Comparison of ENCODE assay signal across 9 mouse cellular contexts in genomic region chr5:28859604-28860371, GRCm38 (mm10).
DNase-seq lines count a peak whose midpoint lies in the region; ATAC-seq and TF ChIP-seq lines count a peak whose summit lies in the region.
"Had no signal": no experiment of that assay in that cellular context is flagged by ENCODE, and none has a peak within 500 bp of the region (broad histone marks: within the 10 kb centered on the region; RNA-seq: fewer than 3 reads in every experiment).

No protein-coding gene starts in this region.

- H3K9me3 ChIP-seq in forebrain, embryonic 15.5 days = no peaks in the 10 kb centered on the region
- H3K9me3 ChIP-seq in neural tube, embryonic 12.5 days = no peaks in the 10 kb centered on the region
- H3K9me3 ChIP-seq: embryonic facial prominence, embryonic 15.5 days had no signal

- TF ChIP-seq CTCF in cortical plate, adult 2 months (IDR thresholded peaks at IDR 0.05; ENCODE audit: extremely low read depth, insufficient read depth, low read length) = no peak
- TF ChIP-seq CTCF in heart, adult 2 months (IDR thresholded peaks at IDR 0.05) = no peak

- H3K4me2 ChIP-seq in forebrain, embryonic 15.5 days (replicated peaks) = no peak overlapping the region
- H3K4me2 ChIP-seq in neural tube, embryonic 12.5 days (replicated peaks) = no peak overlapping the region
- H3K4me2 ChIP-seq: embryonic facial prominence, embryonic 15.5 days had no signal

- DNase-seq in layer of hippocampus, postnatal 25 days (ENCODE audit: extremely low spot score in 1 of 2, low spot score in 1 of 2) = peak; percentile 29 to 54
- no peak for DNase-seq in thymus, postnatal 25 days
- no peak for DNase-seq in natural killer cell, adult 2 months (ENCODE audit: low spot score in 2 of 2)
- DNase-seq in heart, adult 2 months = no peak
- no peak for DNase-seq in gastrocnemius, adult 18-20 months (ENCODE audit: low spot score)

- H3K27me3 ChIP-seq in forebrain, embryonic 15.5 days = no peaks in the 10 kb centered on the region
- H3K27me3 ChIP-seq in neural tube, embryonic 12.5 days (replicated peaks) = no peaks in the 10 kb centered on the region
- no peaks in the 10 kb centered on the region for H3K27me3 ChIP-seq in heart, adult 2 months (ENCODE audit: control insufficient read depth, insufficient read depth, low read length)
- H3K27me3 ChIP-seq: embryonic facial prominence, embryonic 15.5 days had no signal

- no peak overlapping the region for H3K4me3 ChIP-seq in cortical plate, adult 2 months (ENCODE audit: insufficient read depth, low read length)
- no peak overlapping the region for H3K4me3 ChIP-seq in forebrain, embryonic 15.5 days
- no peak overlapping the region for H3K4me3 ChIP-seq in neural tube, embryonic 12.5 days
- H3K4me3 ChIP-seq in heart, adult 2 months = no peak overlapping the region
- H3K4me3 ChIP-seq: embryonic facial prominence, embryonic 15.5 days had no signal

- ATAC-seq in forebrain, embryonic 15.5 days (replicated peaks) = peak; percentile 86
- ATAC-seq in neural tube, embryonic 12.5 days (ENCODE audit: low FRiP score, low read depth) = peak; percentile 53; the same call in 1 of the 2 replicates

- TF ChIP-seq POLR2A in cortical plate, adult 2 months (IDR thresholded peaks at IDR 0.05; ENCODE audit: extremely low read depth, insufficient read depth, low read length) = no peak
- no peak for TF ChIP-seq POLR2A in heart, adult 2 months (IDR thresholded peaks at IDR 0.05; ENCODE audit: insufficient read depth, low read depth, low read length)

- intact Hi-C loops in heart, adult 2 months (cut with DNase I) = no loop called here

- no peaks in the 10 kb centered on the region for H3K36me3 ChIP-seq in forebrain, embryonic 15.5 days
- H3K36me3 ChIP-seq in neural tube, embryonic 12.5 days = no peaks in the 10 kb centered on the region
- no peaks in the 10 kb centered on the region for H3K36me3 ChIP-seq in heart, adult 2 months (ENCODE audit: control insufficient read depth, insufficient read depth, low read length)
- H3K36me3 ChIP-seq: embryonic facial prominence, embryonic 15.5 days had no signal

- H3K4me1 ChIP-seq in cortical plate, adult 2 months (ENCODE audit: control insufficient read depth, insufficient read depth, low read length) = peaks cover 14% of the 10 kb centered on the region
- H3K4me1 ChIP-seq in forebrain, embryonic 15.5 days = peaks cover 22% of the 10 kb centered on the region
- peaks cover 4% of the 10 kb centered on the region; the same call in 1 of the 2 replicates for H3K4me1 ChIP-seq in neural tube, embryonic 12.5 days
- no peaks in the 10 kb centered on the region for H3K4me1 ChIP-seq in heart, adult 2 months (ENCODE audit: control insufficient read depth, insufficient read depth, low read length)
- H3K4me1 ChIP-seq: embryonic facial prominence, embryonic 15.5 days had no signal

- 39% methylated on average over 9 of the region's 9 CpGs for WGBS in forebrain, embryonic 15.5 days
- WGBS in neural tube, embryonic 12.5 days = 61% methylated on average over 9 of the region's 9 CpGs
- WGBS in heart, adult 2 months = 69% methylated on average over 9 of the region's 9 CpGs

- no peak overlapping the region for H3K9ac ChIP-seq in forebrain, embryonic 15.5 days (replicated peaks)
- no peak overlapping the region for H3K9ac ChIP-seq in neural tube, embryonic 12.5 days
- H3K9ac ChIP-seq in heart, adult 2 months (ENCODE audit: low read depth, low read length) = no peak overlapping the region
- H3K9ac ChIP-seq: embryonic facial prominence, embryonic 15.5 days had no signal

- no peaks in the 10 kb centered on the region for H3K79me2 ChIP-seq in heart, adult 2 months (replicated peaks; ENCODE audit: control insufficient read depth, insufficient read depth, low read length)

- no peak for TF ChIP-seq EP300 in heart, adult 2 months (IDR thresholded peaks at IDR 0.05; ENCODE audit: insufficient read depth, low read depth, low read length)

- H3K27ac ChIP-seq in cortical plate, adult 2 months (ENCODE audit: insufficient read depth, low read length) = peak overlapping the region; percentile 6; the same call in 1 of the 2 replicates
- peak overlapping the region; percentile 66 for H3K27ac ChIP-seq in forebrain, embryonic 15.5 days (replicated peaks)
- no peak overlapping the region for H3K27ac ChIP-seq in neural tube, embryonic 12.5 days
- no peak overlapping the region for H3K27ac ChIP-seq in heart, adult 2 months
- H3K27ac ChIP-seq: embryonic facial prominence, embryonic 15.5 days had no signal

Comparison
In these comparisons a context has a peak if more than half of its experiments do, and no peak if none do; other contexts are left out.
1. H3K27ac ChIP-seq: peak in cortical plate, adult 2 months (single experiment) and forebrain, embryonic 15.5 days (single experiment); none in neural tube, embryonic 12.5 days (single experiment) and heart, adult 2 months (single experiment).
2. DNase-seq: peak in layer of hippocampus, postnatal 25 days (2 of 2); none in thymus, postnatal 25 days (single experiment), natural killer cell, adult 2 months (0 of 2), heart, adult 2 months (0 of 2) and gastrocnemius, adult 18-20 months (single experiment).